Mouse (Mus musculus): Measurements from ENCODE around the gene Efcab2. TPM values are rescaled to one million over a fixed set of nuclear protein-coding genes. Genes with fewer than 3 reads are reported as not detected.
A peak's percentile ranks its signal among the peaks of the same experiment; 100 is the strongest.

Efcab2 gene
- polyA plus RNA-seq (2016; fragmentation: Nextera tagmentation; extraction: Ambion mirVana), result 4.6 and 5.2 TPM in 2 replicates

DNA sequence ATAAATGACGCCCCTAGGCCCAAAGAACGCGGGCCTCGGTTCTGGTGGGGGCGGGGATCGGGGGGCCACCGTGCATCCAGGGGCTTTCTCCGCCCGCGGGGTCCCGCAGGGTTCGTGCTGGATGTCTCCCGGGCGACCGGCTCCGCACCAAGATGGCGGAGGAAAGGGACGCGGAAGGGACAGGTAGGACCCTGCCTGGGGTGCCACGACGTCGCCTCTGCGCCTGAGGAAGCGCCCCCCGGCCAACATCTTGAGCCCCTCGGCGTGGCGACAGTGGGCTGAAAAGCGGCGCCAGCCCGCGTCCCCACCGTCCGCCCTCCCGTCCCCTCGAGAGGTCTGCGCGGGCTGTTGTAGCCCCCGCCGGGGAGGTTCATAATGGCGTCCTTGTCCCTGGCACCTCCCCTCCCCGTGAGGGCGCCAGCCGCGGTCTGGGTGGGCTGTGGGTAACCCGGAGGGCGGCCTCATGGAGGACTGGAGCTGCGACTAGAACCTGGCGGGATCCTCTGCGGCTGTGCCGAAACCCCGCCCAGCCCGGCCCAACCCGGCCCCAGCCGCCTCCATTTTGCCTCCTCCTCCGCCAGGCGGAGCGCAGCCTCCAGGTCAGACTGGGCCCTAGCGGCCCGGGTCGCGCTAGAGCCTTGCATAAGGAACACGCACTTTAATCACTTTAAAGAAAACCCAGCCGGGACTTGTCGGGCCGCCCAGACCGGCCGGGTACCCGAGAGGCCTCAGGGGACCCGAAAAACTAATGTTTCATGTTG, at the start of gene Efcab2:
Gene Efcab2, plus strand, starts transcription at position 135 of the 761 bp plus-strand sequence.
- Histone ChIP-seq H3K4me1 (peaks cover 26% of the 10 kb centered on the region), H3K36me3 (no peaks in the 10 kb centered on the region), H3K4me2 (peak within 1 kb of the TSS; percentile 80), H3K9ac (peak within 1 kb of the TSS; percentile 97), H3K27ac (peak within 1 kb of the TSS; percentile 99), H3K27me3 (replicated peaks) (no peaks in the 10 kb centered on the region), H3K9me3 (replicated peaks) (no peaks in the 10 kb centered on the region), H3K4me3 (peak within 1 kb of the TSS; percentile 85)
- peak; percentile 93 for ATAC-seq
- WGBS (ENCODE audit: insufficient replicate concordance), result under 1% methylated on average over 52 of the region's 70 CpGs

DNA sequence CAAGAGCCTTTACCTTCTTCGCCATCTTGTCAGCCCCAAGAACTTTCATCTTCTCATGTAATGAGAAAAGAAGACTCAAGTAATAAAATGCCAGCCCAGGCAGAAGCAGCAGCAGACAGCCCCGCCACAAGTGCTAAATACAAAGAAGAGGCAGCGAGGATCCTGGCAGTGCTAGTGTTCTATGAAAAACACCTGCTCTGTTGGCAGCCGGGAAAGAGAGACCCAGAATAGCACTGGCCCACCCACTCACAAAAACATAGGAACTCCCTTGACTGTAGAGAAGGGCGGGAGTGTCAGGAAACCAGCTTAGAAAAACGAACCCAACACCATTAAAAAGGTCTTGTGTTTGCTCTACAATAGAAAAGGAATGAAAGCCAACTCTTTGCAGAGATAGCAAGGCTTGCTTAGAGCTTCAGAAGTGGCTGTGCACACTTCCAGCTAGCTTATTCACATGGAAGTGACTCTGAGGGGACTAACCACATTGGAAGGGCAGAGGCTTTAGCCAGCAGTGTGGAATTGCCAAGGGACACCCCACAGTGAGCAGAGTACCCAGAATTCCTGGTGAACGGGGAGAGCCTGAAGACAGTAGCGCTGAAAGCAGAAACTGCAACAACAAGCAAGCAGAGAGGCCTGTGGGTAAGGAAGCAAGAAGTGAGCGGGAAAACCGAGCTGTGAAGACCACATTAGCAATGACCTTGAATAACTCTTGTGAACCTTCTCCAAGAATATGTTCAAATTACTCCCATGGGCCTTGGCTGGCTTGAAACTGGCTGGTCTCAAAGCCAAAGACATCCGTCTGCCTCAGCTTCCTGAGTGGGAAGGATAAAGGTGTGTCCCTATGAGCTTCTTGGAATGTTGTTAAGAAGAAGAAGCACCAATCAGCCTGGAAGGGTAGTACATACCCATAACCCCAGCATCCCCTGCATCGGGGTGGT, 47.8 kb upstream of the Efcab2 start:
- Histone ChIP-seq H3K27ac (no peak overlapping the region), H3K36me3 (no peaks in the 10 kb centered on the region), H3K4me2 (no peak overlapping the region), H3K27me3 (replicated peaks) (no peaks in the 10 kb centered on the region), H3K9ac (no peak overlapping the region), H3K4me3 (no peak overlapping the region), H3K9me3 (replicated peaks) (no peaks in the 10 kb centered on the region), H3K4me1 (no peaks in the 10 kb centered on the region)
- ATAC-seq, result no peak
- WGBS (ENCODE audit: insufficient replicate concordance), result 68% methylated on average over 12 of the region's 12 CpGs

DNA sequence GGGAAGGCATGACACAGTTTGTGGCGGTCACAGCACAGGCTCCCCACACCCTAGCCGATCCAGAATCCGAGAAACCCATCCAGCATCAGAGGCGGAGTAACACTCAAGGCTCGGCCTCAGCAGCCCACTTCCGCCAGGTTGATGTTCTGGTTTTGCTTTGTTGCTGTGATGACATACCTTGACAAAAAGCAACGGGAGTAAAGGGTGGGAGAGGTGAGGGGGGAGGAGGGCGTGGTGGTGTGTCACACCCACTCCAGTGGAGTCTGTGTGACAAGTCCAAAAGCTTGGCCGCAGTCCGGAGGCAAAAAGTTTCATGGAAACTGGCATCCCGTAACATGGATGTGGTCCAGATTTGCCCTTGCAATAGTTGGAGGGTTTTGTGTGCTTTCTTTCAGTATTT, 45.6 kb upstream of the Efcab2 start:
- no peak overlapping the region for H3K4me3 ChIP-seq
- no peaks in the 10 kb centered on the region for H3K4me1 ChIP-seq
- no peaks in the 10 kb centered on the region for H3K27me3 ChIP-seq (replicated peaks)
- H3K4me2 ChIP-seq, result no peak overlapping the region
- H3K9me3 ChIP-seq (replicated peaks), result no peaks in the 10 kb centered on the region
- no peak overlapping the region for H3K27ac ChIP-seq
- no peak for ATAC-seq
- no peaks in the 10 kb centered on the region for H3K36me3 ChIP-seq
- no peak overlapping the region for H3K9ac ChIP-seq
- 70% methylated on average over 11 of the region's 11 CpGs for WGBS (ENCODE audit: insufficient replicate concordance)

GRCm38 (mm10) chr1:178360702-178361101, 45.2 kb upstream of the Efcab2 start:
- WGBS (ENCODE audit: insufficient replicate concordance), result 65% methylated on average over 2 of the region's 2 CpGs
- H3K4me1 ChIP-seq, result no peaks in the 10 kb centered on the region
- no peak overlapping the region for H3K9ac ChIP-seq
- H3K27ac ChIP-seq, result no peak overlapping the region
- H3K9me3 ChIP-seq (replicated peaks), result no peaks in the 10 kb centered on the region
- H3K27me3 ChIP-seq (replicated peaks), result no peaks in the 10 kb centered on the region
- H3K36me3 ChIP-seq, result no peaks in the 10 kb centered on the region
- no peak overlapping the region for H3K4me3 ChIP-seq
- H3K4me2 ChIP-seq, result no peak overlapping the region
- ATAC-seq, result no peak

DNA sequence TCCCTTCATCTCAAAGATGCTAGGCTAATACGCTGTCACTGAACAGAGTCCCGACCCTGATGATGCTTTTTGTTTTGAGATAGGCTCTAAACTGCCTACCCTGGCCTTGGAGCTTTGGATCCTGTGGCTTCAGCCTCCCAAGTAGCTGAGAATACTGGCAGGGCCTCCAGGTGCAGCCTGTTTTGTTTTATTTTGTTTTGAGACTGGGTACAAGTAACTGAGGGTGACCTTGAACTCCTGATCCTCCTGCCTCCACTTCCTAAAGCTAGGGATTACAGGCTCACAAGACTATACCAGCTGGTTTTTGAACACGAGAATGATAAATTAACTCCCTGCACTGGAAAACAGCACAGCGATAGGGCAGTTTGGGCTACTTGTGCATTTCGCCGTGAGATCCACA, 40.7 kb upstream of the Efcab2 start:
- WGBS (ENCODE audit: insufficient replicate concordance), result 80% methylated on average over 6 of the region's 6 CpGs
- H3K9me3 ChIP-seq (replicated peaks), result no peaks in the 10 kb centered on the region
- H3K4me2 ChIP-seq, result no peak overlapping the region
- H3K36me3 ChIP-seq, result no peaks in the 10 kb centered on the region
- H3K27me3 ChIP-seq (replicated peaks), result no peaks in the 10 kb centered on the region
- no peak overlapping the region for H3K4me3 ChIP-seq
- no peak overlapping the region for H3K27ac ChIP-seq
- H3K4me1 ChIP-seq, result peaks cover 25% of the 10 kb centered on the region
- no peak for ATAC-seq
- H3K9ac ChIP-seq, result no peak overlapping the region

- no peaks in the 10 kb centered on the region for H3K9me3 ChIP-seq (replicated peaks)
- no peak overlapping the region for H3K9ac ChIP-seq
- no peaks in the 10 kb centered on the region for H3K27me3 ChIP-seq (replicated peaks)
- H3K4me3 ChIP-seq, result peak overlapping the region; percentile 64; the same call in 1 of the 2 replicates
- 79% methylated on average over 6 of the region's 6 CpGs for WGBS (ENCODE audit: insufficient replicate concordance)
- H3K27ac ChIP-seq, result peak overlapping the region; percentile 83; the same call in 1 of the 2 replicates
- no peaks in the 10 kb centered on the region for H3K36me3 ChIP-seq
- peaks cover 40% of the 10 kb centered on the region for H3K4me1 ChIP-seq
- peak overlapping the region; percentile 80 for H3K4me2 ChIP-seq
- no peak for ATAC-seq
These were observed 37.8 kb upstream of the Efcab2 start for GRCm38 (mm10) chr1:178368121-178368520.

DNA sequence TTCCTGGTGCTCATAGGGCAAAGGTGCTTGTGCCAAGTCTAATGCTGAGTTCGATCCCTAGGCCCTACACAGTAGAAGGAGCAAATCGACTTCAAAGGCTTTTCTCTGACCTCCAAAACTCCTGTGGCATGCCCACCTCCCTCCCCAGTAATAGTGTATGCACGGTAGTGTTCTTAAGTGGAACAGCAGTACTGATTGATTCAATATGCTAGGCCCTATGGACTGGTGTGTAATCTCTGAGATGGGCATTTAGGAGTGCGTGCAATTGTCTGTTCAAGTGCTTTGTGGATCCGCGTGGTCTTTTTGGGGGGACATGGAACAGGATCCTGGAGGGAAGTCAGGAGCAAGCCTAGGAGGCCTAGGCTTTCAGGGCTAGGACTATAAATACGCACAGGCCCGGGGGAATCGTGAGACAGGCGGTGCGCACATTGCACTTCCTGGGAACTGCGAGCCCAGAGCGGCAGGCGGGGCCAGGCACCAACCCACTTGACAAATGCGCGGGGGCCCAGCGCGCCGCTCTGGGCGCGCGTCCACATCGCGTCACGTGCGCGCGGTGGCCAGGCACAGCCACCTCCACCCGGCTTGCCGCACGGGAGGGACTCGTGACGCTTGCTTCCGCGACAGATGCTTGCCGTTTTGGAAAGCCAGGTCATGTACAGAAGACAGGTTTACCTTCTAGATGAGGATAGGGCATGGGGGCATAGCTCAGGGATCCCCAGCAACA, 37.2 kb upstream of the Efcab2 start:
- Histone ChIP-seq H3K36me3 (no peaks in the 10 kb centered on the region), H3K4me3 (peak overlapping the region; percentile 64), H3K27me3 (replicated peaks) (no peaks in the 10 kb centered on the region), H3K9me3 (replicated peaks) (no peaks in the 10 kb centered on the region), H3K9ac (peak overlapping the region; percentile 72), H3K4me1 (peaks cover 45% of the 10 kb centered on the region), H3K27ac (peak overlapping the region; percentile 83), H3K4me2 (peak overlapping the region; percentile 80)
- peak; percentile 95 for ATAC-seq
- WGBS (ENCODE audit: insufficient replicate concordance), result 4% methylated on average over 36 of the region's 36 CpGs

DNA sequence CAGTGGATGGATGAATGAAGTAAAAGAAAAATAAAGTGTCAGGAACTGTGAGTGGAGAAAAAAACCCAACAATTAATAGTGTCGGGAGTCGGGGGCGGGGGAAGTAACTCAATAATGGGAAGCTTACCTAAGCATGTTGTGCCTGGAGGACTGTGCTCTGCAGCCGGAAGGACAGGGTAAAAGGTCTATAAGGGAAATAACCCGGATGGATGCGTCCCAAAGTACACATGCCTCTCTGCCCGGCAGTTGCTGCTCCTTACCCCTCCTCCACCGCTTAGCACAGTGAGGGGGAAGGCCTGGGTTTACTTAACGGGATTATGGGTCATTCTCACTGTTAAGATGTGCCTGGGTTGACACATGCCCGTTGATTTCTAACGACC, 36.6 kb upstream of the Efcab2 start:
- Histone ChIP-seq H3K9ac (peak overlapping the region; percentile 72), H3K4me3 (peak overlapping the region; percentile 64), H3K27ac (peak overlapping the region; percentile 83), H3K27me3 (replicated peaks) (no peaks in the 10 kb centered on the region), H3K36me3 (no peaks in the 10 kb centered on the region), H3K4me2 (peak overlapping the region; percentile 80), H3K9me3 (replicated peaks) (no peaks in the 10 kb centered on the region), H3K4me1 (peaks cover 45% of the 10 kb centered on the region)
- peak; percentile 83 for ATAC-seq
- WGBS (ENCODE audit: insufficient replicate concordance), result 3% methylated on average over 11 of the region's 11 CpGs

DNA sequence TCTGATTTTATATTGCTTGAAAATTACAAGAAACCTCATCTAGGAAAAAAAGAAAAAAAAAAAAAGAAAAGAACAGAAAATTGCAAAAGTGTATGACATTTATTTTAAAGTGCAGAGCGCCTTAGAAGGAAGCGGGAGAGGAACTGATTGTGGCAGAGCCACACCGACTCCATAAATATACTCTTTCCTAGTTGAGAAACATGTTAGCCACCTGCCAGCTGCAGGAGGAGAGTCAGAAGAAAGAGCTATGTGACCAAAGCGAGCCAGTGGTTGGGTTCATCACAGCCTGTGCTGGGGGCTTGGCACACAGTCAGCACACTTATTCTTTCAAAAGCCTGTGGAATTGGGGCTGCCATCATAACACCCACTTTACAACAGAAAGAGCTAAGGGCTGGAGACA, 33.2 kb upstream of the Efcab2 start:
- Histone ChIP-seq H3K9ac (no peak overlapping the region), H3K27ac (no peak overlapping the region), H3K27me3 (replicated peaks) (no peaks in the 10 kb centered on the region), H3K36me3 (no peaks in the 10 kb centered on the region), H3K9me3 (replicated peaks) (no peaks in the 10 kb centered on the region), H3K4me1 (peaks cover 43% of the 10 kb centered on the region), H3K4me3 (no peak overlapping the region), H3K4me2 (no peak overlapping the region)
- WGBS (ENCODE audit: insufficient replicate concordance), result 69% methylated on average over 4 of the region's 4 CpGs
- ATAC-seq, result no peak

- H3K27ac ChIP-seq, result no peak overlapping the region
- no peak overlapping the region for H3K4me2 ChIP-seq
- H3K27me3 ChIP-seq (replicated peaks), result no peaks in the 10 kb centered on the region
- ATAC-seq, result no peak
- H3K4me3 ChIP-seq, result no peak overlapping the region
- H3K36me3 ChIP-seq, result no peaks in the 10 kb centered on the region
- H3K9ac ChIP-seq, result no peak overlapping the region
- peaks cover 30% of the 10 kb centered on the region for H3K4me1 ChIP-seq
- no peaks in the 10 kb centered on the region for H3K9me3 ChIP-seq (replicated peaks)
These were observed 30.5 kb upstream of the Efcab2 start for GRCm38 (mm10) chr1:178375381-178375780.

DNA sequence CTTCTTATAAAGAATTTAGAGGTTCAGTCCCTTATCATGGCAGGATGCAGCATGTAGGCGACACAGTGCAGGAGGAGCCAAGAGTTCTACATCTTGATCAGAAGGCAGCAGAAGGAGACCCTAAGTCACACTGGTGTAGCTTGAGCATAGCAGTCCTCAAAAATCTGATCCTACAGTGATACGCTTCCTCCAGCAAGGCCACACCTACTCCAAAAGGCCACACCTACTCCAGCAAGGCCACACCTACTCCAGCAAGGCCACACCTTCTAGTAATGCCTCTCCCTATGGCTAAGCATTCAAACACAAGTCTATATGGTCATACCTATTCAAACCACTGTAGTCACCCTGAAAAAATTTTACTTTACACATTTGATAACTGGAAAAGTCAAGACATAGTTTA, 29.8 kb upstream of the Efcab2 start:
- no peak overlapping the region for H3K9ac ChIP-seq
- peaks cover 28% of the 10 kb centered on the region for H3K4me1 ChIP-seq
- no peak overlapping the region for H3K4me2 ChIP-seq
- H3K27ac ChIP-seq, result no peak overlapping the region
- no peak overlapping the region for H3K4me3 ChIP-seq
- no peaks in the 10 kb centered on the region for H3K9me3 ChIP-seq (replicated peaks)
- H3K27me3 ChIP-seq (replicated peaks), result no peaks in the 10 kb centered on the region
- H3K36me3 ChIP-seq, result no peaks in the 10 kb centered on the region
- WGBS (ENCODE audit: insufficient replicate concordance), result 72% methylated on average over 2 of the region's 2 CpGs
- ATAC-seq, result peak; percentile 80

DNA sequence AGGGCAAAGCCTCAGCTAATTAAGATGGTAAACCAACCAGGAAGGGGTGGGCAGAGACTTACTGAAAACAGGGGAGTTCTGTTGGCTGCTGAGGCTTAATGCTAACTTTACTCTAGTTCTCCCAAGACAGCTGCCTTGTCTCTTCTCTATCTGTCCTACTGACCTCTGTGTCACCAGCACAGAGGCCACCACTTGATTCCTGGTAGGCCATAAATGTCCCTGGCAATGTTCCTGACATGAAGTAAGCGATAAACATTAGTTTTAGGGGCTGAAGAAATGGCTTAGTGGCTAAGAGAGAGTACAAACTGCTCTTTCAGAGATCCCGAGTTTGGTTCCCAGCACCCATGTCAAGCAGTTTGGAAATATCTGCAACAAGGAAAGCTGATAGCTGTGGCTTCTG, 29.0 kb upstream of the Efcab2 start:
- Histone ChIP-seq H3K9me3 (replicated peaks) (no peaks in the 10 kb centered on the region), H3K9ac (no peak overlapping the region), H3K27me3 (replicated peaks) (no peaks in the 10 kb centered on the region), H3K4me2 (no peak overlapping the region), H3K4me1 (peaks cover 27% of the 10 kb centered on the region), H3K27ac (no peak overlapping the region), H3K4me3 (no peak overlapping the region), H3K36me3 (no peaks in the 10 kb centered on the region)
- ATAC-seq, result no peak
- WGBS (ENCODE audit: insufficient replicate concordance), result 56% methylated on average over 2 of the region's 2 CpGs
